Mouse (Mus musculus) heart, adult 2 months (tissue): ENCODE data around the gene Dbi.

Source experiments
- CTCF ChIP-seq: fragments of 200-600 bp; IDR thresholded peaks from 2 replicates; pipeline ENCODE4 v1.8.1; 2022; ENCODE audit warnings: antibody characterized with exemption, mild to moderate bottlenecking, moderate library complexity
- POLR2A ChIP-seq: fragments of 200-500 bp; IDR thresholded peaks from 2 replicates; pipeline ENCODE4 v1.6.1; 2011; ENCODE audit warnings: mild to moderate bottlenecking, low read depth, low read length, control low read depth; ENCODE audit not compliant: insufficient read depth

DNA sequence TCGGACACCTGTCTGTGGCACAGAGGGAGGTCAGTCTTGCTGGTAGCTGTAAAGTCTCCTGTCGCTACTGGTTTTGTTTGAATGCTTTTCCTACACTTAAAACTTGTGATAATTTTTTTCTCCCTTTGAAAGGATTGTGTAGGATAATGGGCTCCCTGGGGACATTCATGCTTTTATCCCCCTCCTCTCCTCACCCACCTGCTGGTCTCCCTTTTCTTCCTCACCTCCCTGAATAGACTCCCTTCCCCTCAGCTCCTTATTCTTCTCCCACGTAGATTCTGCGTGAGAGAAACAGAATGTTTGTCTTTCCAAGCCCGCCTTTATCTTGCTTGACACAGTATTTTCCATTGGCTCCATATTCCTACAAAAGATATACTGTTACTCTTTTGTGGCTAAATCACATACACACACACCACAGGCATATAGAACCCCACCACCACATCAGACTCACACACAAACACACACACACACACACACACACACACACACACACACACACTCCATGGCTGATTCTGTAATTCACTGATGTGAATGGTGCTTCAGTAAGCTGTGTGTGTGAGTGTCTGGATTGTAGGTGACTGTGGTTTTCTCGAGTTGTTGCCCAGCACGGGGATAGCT lies 18.2 kb upstream of the Dbi start:
- TF ChIP-seq POLR2A: no peak
- no peak for TF ChIP-seq CTCF
